Mouse (Mus musculus) neural tube, embryonic 15.5 days (tissue): ENCODE measurements around the gene E330009J07Rik. TPM values are rescaled to one million over a fixed set of nuclear protein-coding genes. Genes with fewer than 3 reads are reported as not detected.

Experiments
- ATAC-seq: fragments of 200-750 bp; cut with Nextera tagmentation; 2 replicates; pipeline ENCODE4 v1.8.0; 2017; ENCODE audit warnings: mild to moderate bottlenecking, moderate TSS enrichment, moderate library complexity; ENCODE audit not compliant: low FRiP score
- H3K27ac ChIP-seq: fragments of 300-500 bp; sonication (generic); replicated peaks from 2 replicates; pipeline ENCODE4 v1.5.1; 2015; ENCODE audit warnings: mild to moderate bottlenecking, inconsistent platforms
- H3K27me3 ChIP-seq: fragments of 300-500 bp; sonication (generic); replicated peaks from 2 replicates; pipeline ENCODE4 v1.6.1; 2015; ENCODE audit warnings: inconsistent platforms
- H3K36me3 ChIP-seq: fragments of 300-500 bp; sonication (generic); 2 replicates; pipeline ENCODE4 v1.6.1; 2015; ENCODE audit warnings: inconsistent platforms
- H3K4me1 ChIP-seq: fragments of 300-500 bp; sonication (generic); 2 replicates; pipeline ENCODE4 v1.6.1; 2015; ENCODE audit warnings: inconsistent platforms
- H3K4me2 ChIP-seq: fragments of 300-500 bp; sonication (generic); 2 replicates; pipeline ENCODE4 v1.6.1; 2015; ENCODE audit warnings: inconsistent platforms, mild to moderate bottlenecking, moderate library complexity
- H3K4me3 ChIP-seq: fragments of 300-500 bp; sonication (generic); replicated peaks from 2 replicates; pipeline ENCODE4 v1.5.1; 2015; ENCODE audit warnings: mild to moderate bottlenecking, inconsistent platforms
- H3K9ac ChIP-seq: fragments of 300-500 bp; sonication (generic); replicated peaks from 2 replicates; pipeline ENCODE4 v1.6.1; 2015; ENCODE audit warnings: mild to moderate bottlenecking, inconsistent platforms
- H3K9me3 ChIP-seq: fragments of 300-500 bp; sonication (generic); replicated peaks from 2 replicates; pipeline ENCODE4 v1.6.1; 2016; ENCODE audit warnings: inconsistent platforms
- WGBS: fragments of 180-500 bp; shearing (Covaris S2); methylation state at CpG from one replicate; pipeline ENCODE4 v1.1.7; 2015; ENCODE audit warnings: mixed read lengths; 5-methylcytosine and 5-hydroxymethylcytosine counted together
- polyA plus RNA-seq: library from polyadenylated mRNA; unstranded; fragments of >200 nt; fragmentation: Nextera tagmentation; extraction: Ambion mirVana; gene quantifications from 2 replicates; pipeline ENCODE4 v1.2.1, GENCODE M21; 2015

E330009J07Rik gene
- polyA plus RNA-seq, result 12.7 and 14.8 TPM in 2 replicates

DNA sequence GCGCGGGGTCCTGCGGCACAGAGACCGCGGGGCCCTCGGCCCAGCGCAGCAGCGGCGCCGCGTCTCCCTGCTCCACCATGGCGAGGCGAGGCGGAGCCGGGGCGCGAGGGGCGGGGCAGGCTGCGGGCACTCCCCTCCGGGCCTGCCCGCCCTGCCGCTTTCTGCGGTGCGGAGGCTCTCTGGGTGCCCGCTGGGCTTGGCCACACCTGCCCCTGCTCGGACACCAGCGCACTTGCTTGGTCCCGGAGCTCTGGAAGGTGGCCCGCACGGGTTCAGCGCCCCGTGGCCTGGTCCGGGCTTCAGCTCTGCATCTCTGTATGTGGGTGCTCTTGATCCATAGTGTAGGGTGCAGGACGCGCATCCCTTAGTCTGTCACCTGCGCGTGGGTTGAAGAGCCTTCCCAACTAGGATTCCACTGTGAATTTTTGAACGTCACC lies at the start of gene E330009J07Rik:
TSS of gene E330009J07Rik (minus strand) at position 89 of the 437 bp plus-strand sequence.
- Histone ChIP-seq H3K4me2 (peak within 1 kb of the TSS; percentile 69), H3K4me1 (peaks cover 35% of the 10 kb centered on the region), H3K9me3 (no peaks in the 10 kb centered on the region), H3K4me3 (peak within 1 kb of the TSS; percentile 83), H3K27ac (peak within 1 kb of the TSS; percentile 91), H3K27me3 (no peaks in the 10 kb centered on the region), H3K36me3 (no peaks in the 10 kb centered on the region), H3K9ac (peak within 1 kb of the TSS; percentile 91)
- ATAC-seq, result peak; percentile 90
- under 1% methylated on average over 37 of the region's 38 CpGs for WGBS

DNA sequence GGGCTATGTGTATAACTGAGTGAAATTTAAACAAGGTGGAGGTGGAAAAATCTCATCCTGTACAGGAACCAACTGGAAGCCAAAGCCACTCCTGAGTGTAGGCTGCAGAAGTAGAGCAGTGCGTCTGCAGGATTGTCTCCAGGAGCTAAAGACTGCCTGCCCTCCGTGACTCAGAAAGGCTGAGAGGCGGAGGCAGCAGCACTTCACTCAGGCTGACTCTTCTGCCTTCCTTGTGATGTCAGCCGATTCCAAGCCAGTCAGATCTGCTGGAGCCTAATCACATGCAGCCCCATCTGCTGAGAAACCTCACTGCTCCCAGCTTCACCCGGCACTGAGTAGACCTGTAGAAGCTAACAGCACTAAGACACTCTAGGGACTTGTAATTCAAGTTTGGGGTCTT lies 46.4 kb upstream of the E330009J07Rik start:
- Histone ChIP-seq H3K27ac (no peak overlapping the region), H3K4me1 (no peaks in the 10 kb centered on the region), H3K36me3 (peaks cover 46% of the 10 kb centered on the region), H3K9me3 (no peaks in the 10 kb centered on the region), H3K9ac (no peak overlapping the region), H3K27me3 (no peaks in the 10 kb centered on the region), H3K4me2 (no peak overlapping the region), H3K4me3 (no peak overlapping the region)
- 91% methylated on average over 5 of the region's 5 CpGs for WGBS
- ATAC-seq, result no peak

DNA sequence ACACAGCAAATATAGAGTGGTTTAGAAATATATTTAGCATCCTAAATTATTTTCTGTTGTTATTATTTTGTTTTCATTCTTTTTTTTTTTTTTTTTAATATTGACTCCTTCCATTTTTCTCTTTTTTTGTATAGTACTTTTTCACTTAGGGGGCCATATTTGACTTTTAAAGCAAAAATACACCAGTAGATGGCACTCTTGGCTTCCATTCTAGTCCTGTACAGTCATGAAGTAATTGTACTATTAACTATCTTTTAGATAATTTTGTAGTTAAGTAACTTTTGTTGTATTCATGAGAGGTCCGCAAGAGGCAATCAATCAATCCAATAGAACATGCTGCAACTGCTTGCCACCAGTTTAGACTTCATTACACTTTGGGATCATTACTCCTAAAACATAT lies 43.8 kb upstream of the E330009J07Rik start:
- no peak overlapping the region for H3K4me3 ChIP-seq
- WGBS, result 80% methylated on average over 1 of the region's 1 CpGs
- no peaks in the 10 kb centered on the region for H3K27me3 ChIP-seq
- H3K9me3 ChIP-seq, result no peaks in the 10 kb centered on the region
- H3K4me1 ChIP-seq, result no peaks in the 10 kb centered on the region
- H3K27ac ChIP-seq, result no peak overlapping the region
- no peak overlapping the region for H3K9ac ChIP-seq
- no peak for ATAC-seq
- peaks cover 62% of the 10 kb centered on the region for H3K36me3 ChIP-seq
- H3K4me2 ChIP-seq, result no peak overlapping the region

- Histone ChIP-seq H3K9me3 (no peaks in the 10 kb centered on the region), H3K4me3 (no peak overlapping the region), H3K4me1 (peaks cover 16% of the 10 kb centered on the region), H3K4me2 (no peak overlapping the region), H3K36me3 (peaks cover 50% of the 10 kb centered on the region), H3K9ac (no peak overlapping the region), H3K27me3 (no peaks in the 10 kb centered on the region), H3K27ac (no peak overlapping the region)
- no peak for ATAC-seq
- WGBS, result 98% methylated on average over 4 of the region's 4 CpGs
These were observed 40.2 kb upstream of the E330009J07Rik start for GRCm38 (mm10) chr6:40476132-40476531.

DNA sequence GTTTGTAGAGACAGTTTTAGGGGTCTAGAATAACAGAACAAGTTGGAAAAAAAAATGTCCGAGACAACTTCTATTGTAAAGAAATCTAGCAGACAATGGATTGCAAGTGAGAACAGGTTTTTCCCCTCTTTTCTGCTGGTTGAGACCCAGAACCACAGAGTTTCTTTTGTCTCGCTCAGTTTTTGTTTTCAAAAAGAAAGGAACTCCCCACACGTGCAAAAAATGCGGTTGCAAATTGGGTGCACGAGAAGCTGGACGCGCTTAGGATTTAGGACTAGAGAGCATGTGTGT lies 35.7 kb upstream of the E330009J07Rik start:
- Histone ChIP-seq H3K4me3 (peak overlapping the region; percentile 82), H3K4me2 (peak overlapping the region; percentile 81), H3K9ac (peak overlapping the region; percentile 86), H3K9me3 (no peaks in the 10 kb centered on the region), H3K36me3 (peaks cover 30% of the 10 kb centered on the region), H3K27ac (peak overlapping the region; percentile 93), H3K27me3 (peaks cover 4% of the 10 kb centered on the region), H3K4me1 (peaks cover 16% of the 10 kb centered on the region)
- peak; percentile 9; the same call in 1 of the 2 replicates for ATAC-seq
- under 1% methylated on average over 7 of the region's 7 CpGs for WGBS

- peak within 1 kb of the TSS; percentile 93 for H3K27ac ChIP-seq
- peaks cover 16% of the 10 kb centered on the region for H3K4me1 ChIP-seq
- under 1% methylated on average over 54 of the region's 54 CpGs for WGBS
- peaks cover 26% of the 10 kb centered on the region for H3K36me3 ChIP-seq
- H3K9me3 ChIP-seq, result no peaks in the 10 kb centered on the region
- peak within 1 kb of the TSS; percentile 86 for H3K9ac ChIP-seq
- peak within 1 kb of the TSS; percentile 82 for H3K4me3 ChIP-seq
- peaks cover 4% of the 10 kb centered on the region for H3K27me3 ChIP-seq
- peak; percentile 97 for ATAC-seq
- peak within 1 kb of the TSS; percentile 81 for H3K4me2 ChIP-seq
These were observed 35.2 kb upstream of the E330009J07Rik start, which contains the start of gene Ssbp1 for GRCm38 (mm10) chr6:40470916-40471719. Gene Ssbp1, plus strand, starts transcription at chr6:40471352.

- H3K9ac ChIP-seq, result no peak overlapping the region
- WGBS, result 59% methylated on average over 6 of the region's 6 CpGs
- no peaks in the 10 kb centered on the region for H3K36me3 ChIP-seq
- no peak for ATAC-seq
- H3K27me3 ChIP-seq, result peaks cover 4% of the 10 kb centered on the region
- no peak overlapping the region for H3K27ac ChIP-seq
- H3K4me2 ChIP-seq, result no peak overlapping the region
- H3K9me3 ChIP-seq, result no peaks in the 10 kb centered on the region
- H3K4me3 ChIP-seq, result no peak overlapping the region
- no peaks in the 10 kb centered on the region for H3K4me1 ChIP-seq
These were observed 29.8 kb upstream of the E330009J07Rik start for GRCm38 (mm10) chr6:40465710-40466109.

DNA sequence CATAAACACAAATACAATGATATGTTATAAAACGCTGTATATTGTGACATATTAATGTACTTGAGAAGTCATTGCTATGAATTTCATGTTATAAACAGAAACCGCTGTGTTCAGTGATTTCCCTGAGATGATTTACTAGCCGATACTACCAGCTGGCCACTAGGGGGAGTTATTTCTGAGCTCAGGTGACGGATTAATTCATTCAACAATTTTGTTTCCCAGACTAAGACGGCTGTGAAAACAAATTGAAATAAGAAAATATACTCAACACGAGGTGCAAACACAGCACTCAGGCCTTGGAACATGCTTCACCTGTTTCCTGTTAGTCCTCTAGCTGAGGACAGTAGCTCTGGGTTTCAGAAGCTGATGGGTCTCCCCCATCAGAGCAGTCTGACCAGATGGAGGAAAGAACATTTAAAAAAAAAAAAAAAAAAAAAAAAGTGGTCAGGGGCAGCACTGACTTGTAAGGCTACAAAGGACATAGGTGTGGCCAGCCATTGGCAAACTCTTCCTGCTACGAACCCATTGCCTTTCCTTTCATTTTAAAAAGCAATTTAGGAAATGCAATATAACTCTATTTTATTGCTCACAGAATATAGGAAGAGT lies 18.6 kb upstream of the E330009J07Rik start:
- 24% methylated on average over 7 of the region's 7 CpGs for whole genome bisulfite sequencing
- no peaks in the 10 kb centered on the region for H3K9me3 ChIP-seq
- H3K4me2 ChIP-seq, result no peak overlapping the region
- no peak overlapping the region for H3K27ac ChIP-seq
- no peaks in the 10 kb centered on the region for H3K27me3 ChIP-seq
- H3K36me3 ChIP-seq, result no peaks in the 10 kb centered on the region
- no peak overlapping the region for H3K4me3 ChIP-seq
- no peaks in the 10 kb centered on the region for H3K4me1 ChIP-seq
- ATAC-seq, result no peak
- H3K9ac ChIP-seq, result no peak overlapping the region

DNA sequence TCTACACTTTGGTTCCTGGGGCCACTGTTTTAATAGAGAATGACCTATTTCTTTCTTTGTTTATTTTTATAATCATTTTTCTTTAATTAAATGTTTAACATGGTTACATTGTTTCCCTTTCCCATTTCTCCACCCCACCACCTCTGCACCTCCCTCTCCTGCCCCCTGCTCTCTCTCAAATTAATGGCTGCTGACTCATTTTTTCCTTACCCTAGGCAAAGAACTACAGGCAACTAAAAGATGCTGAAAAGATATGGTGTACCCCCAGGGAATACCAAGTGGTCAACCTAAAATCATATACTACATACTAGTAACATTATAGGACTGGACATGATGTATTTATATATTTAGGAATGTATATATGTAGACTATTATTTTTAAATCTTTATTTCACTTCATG lies 12.7 kb upstream of the E330009J07Rik start:
- H3K9ac ChIP-seq, result no peak overlapping the region
- no peak for ATAC-seq
- H3K36me3 ChIP-seq, result no peaks in the 10 kb centered on the region
- no peak overlapping the region for H3K4me3 ChIP-seq
- no peaks in the 10 kb centered on the region for H3K27me3 ChIP-seq
- 0 out of 2 replicates have a peak, but pooled peaks cover 2% of the 10 kb centered on the region for H3K4me1 ChIP-seq
- no peak overlapping the region for H3K27ac ChIP-seq
- no peaks in the 10 kb centered on the region for H3K9me3 ChIP-seq
- H3K4me2 ChIP-seq, result no peak overlapping the region

DNA sequence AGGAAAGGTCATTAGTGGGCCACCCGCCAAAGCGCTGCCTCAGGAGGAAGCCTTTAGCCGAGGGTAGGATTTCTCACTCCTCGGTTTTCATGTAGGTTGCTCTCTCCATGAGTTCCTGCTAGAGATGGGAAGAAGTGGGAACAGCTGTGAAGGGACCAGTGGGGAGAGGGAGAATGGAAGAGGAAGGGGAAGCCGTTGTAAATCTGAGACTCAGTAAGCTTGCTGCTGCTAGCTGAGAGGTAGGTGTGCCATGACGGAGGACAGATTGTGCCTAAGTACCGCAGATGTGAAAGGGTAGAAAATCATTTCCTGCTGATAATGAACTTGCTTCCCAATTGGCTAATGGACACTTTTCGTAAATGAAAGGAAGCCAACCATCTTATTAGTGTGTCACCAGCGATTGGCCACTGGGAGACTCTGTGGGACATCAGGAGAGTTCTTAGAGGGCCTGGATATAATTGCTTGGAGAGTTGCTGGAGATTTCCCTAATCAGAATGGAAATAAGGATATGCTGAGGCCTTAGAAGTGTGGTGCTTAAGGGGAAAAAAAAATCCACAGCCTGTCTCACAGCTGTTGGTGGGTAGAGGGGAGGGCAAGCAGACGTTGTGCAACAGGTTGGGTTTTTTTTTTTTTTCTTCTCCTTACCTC lies 7.5 kb upstream of the E330009J07Rik start:
- ATAC-seq, result no peak
- Histone ChIP-seq H3K4me2 (no peak overlapping the region), H3K9ac (no peak overlapping the region), H3K36me3 (no peaks in the 10 kb centered on the region), H3K4me1 (0 out of 2 replicates have a peak, but pooled peaks cover 3% of the 10 kb centered on the region), H3K27ac (no peak overlapping the region), H3K27me3 (no peaks in the 10 kb centered on the region), H3K4me3 (no peak overlapping the region), H3K9me3 (no peaks in the 10 kb centered on the region)
- 33% methylated on average over 10 of the region's 10 CpGs for WGBS

DNA sequence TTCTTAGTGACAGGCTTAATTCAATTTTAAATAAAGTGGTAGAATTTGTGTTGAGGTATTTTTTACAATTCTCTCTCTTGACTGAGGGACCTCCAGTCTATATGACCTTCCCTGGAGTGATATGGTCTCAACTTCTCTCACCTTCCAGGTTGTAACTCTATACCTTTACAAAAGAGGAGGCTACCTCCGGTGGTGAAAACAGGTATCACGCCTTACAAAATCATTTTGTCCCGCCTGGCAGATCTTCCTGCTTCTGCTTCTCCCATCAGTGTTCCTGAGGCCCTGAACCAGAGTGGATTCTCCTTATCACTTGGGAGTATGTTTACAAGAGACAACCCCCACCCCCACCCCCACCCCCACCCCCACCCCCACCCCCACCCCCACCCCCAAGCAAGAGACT lies 5.8 kb upstream of the E330009J07Rik start:
- ATAC-seq, result no peak
- H3K4me1 ChIP-seq, result 0 out of 2 replicates have a peak, but pooled peaks cover 3% of the 10 kb centered on the region
- H3K4me2 ChIP-seq, result no peak overlapping the region
- H3K36me3 ChIP-seq, result no peaks in the 10 kb centered on the region
- H3K27ac ChIP-seq, result no peak overlapping the region
- WGBS, result 49% methylated on average over 3 of the region's 3 CpGs
- H3K9me3 ChIP-seq, result no peaks in the 10 kb centered on the region
- no peaks in the 10 kb centered on the region for H3K27me3 ChIP-seq
- no peak overlapping the region for H3K9ac ChIP-seq
- no peak overlapping the region for H3K4me3 ChIP-seq
